Mouse (Mus musculus) gastrocnemius, postnatal 10 days (tissue): ENCODE results near the gene Prex1. TPM values are rescaled to one million over a fixed set of nuclear protein-coding genes. Genes with fewer than 3 reads are reported as not detected.

Source experiments
- DNase-seq: peaks from one replicate; pipeline ENCODE4 v3.0.0; 2021; ENCODE audit warnings: mixed read lengths
- total RNA-seq, 2 experiments: library from RNA; stranded (reverse); gene quantifications; 2 replicates each; pipeline ENCODE4 v1.2.3; 2021

Prex1 gene
- total RNA-seq, 2 experiments from 2014 or later, result 12.9 to 20.3 TPM

GRCm38 (mm10) chr2:166726891-166727290 lies 13.3 kb upstream of the Prex1 start:
- no peak for DNase-seq

- DNase-seq, result no peak
These were observed 6.8 kb upstream of the Prex1 start for GRCm38 (mm10) chr2:166720416-166720815.

- DNase-seq, result no peak
These were observed 6.3 kb upstream of the Prex1 start for GRCm38 (mm10) chr2:166719930-166720305.

- DNase-seq, result no peak
These were observed 5.8 kb upstream of the Prex1 start for GRCm38 (mm10) chr2:166719301-166719929.

- DNase-seq, result no peak
These were observed 2.4 kb upstream of the Prex1 start for GRCm38 (mm10) chr2:166716067-166716466.

GRCm38 (mm10) chr2:166714427-166714699 lies 731 bp upstream of the Prex1 start:
- DNase-seq, result no peak

GRCm38 (mm10) chr2:166712801-166713689 lies 587 bp downstream of the Prex1 start:
- DNase-seq, result peak; percentile 62

GRCm38 (mm10) chr2:166712310-166712709 lies 1.3 kb downstream of the Prex1 start:
- DNase-seq, result no peak

GRCm38 (mm10) chr2:166711681-166712132 lies 1.9 kb downstream of the Prex1 start:
- DNase-seq, result no peak

GRCm38 (mm10) chr2:166709883-166710282 lies 3.7 kb downstream of the Prex1 start:
- no peak for DNase-seq

GRCm38 (mm10) chr2:166708304-166708703 lies 5.3 kb downstream of the Prex1 start:
- DNase-seq, result no peak

- DNase-seq, result no peak
These were observed 7.1 kb downstream of the Prex1 start for GRCm38 (mm10) chr2:166706526-166706925.

GRCm38 (mm10) chr2:166703491-166703890 lies 10.1 kb downstream of the Prex1 start:
- no peak for DNase-seq

- no peak for DNase-seq
These were observed 11.6 kb downstream of the Prex1 start for GRCm38 (mm10) chr2:166702113-166702445.

- no peak for DNase-seq
These were observed 12.2 kb downstream of the Prex1 start for GRCm38 (mm10) chr2:166701248-166702112.

GRCm38 (mm10) chr2:166700732-166701131 lies 12.9 kb downstream of the Prex1 start:
- DNase-seq, result no peak

GRCm38 (mm10) chr2:166700116-166700515 lies 13.5 kb downstream of the Prex1 start:
- DNase-seq, result no peak

- no peak for DNase-seq
These were observed 14.1 kb downstream of the Prex1 start for GRCm38 (mm10) chr2:166699552-166699951.

GRCm38 (mm10) chr2:166694616-166695015 lies 19.0 kb downstream of the Prex1 start:
- no peak for DNase-seq

GRCm38 (mm10) chr2:166693394-166693793 lies 20.2 kb downstream of the Prex1 start:
- no peak for DNase-seq

GRCm38 (mm10) chr2:166691602-166692509 lies 21.8 kb downstream of the Prex1 start:
- DNase-seq, result peak; percentile 49

GRCm38 (mm10) chr2:166686917-166687316 lies 26.7 kb downstream of the Prex1 start:
- DNase-seq, result no peak
